Mouse (Mus musculus) frontal cortex, adult 2 months (tissue): ENCODE data around the gene Ppp1r14b. TPM values are rescaled to one million over a fixed set of nuclear protein-coding genes. Genes with fewer than 3 reads are reported as not detected.

Experiments
- DNase-seq, 2 experiments: peaks; one replicate each; pipeline ENCODE4 v3.0.0; 2022; ENCODE audit warnings: low spot score in 1 of 2; ENCODE audit errors: extremely low spot score in 1 of 2
- polyA plus RNA-seq: library from polyadenylated mRNA; depleted of rRNA; stranded (reverse); fragments of >200 nt; gene quantifications from 2 replicates; pipeline ENCODE4 v1.2.3, GENCODE M21; 2012

Gene Ppp1r14b
- polyA plus RNA-seq, 1 experiment, result 59.8 TPM

DNA sequence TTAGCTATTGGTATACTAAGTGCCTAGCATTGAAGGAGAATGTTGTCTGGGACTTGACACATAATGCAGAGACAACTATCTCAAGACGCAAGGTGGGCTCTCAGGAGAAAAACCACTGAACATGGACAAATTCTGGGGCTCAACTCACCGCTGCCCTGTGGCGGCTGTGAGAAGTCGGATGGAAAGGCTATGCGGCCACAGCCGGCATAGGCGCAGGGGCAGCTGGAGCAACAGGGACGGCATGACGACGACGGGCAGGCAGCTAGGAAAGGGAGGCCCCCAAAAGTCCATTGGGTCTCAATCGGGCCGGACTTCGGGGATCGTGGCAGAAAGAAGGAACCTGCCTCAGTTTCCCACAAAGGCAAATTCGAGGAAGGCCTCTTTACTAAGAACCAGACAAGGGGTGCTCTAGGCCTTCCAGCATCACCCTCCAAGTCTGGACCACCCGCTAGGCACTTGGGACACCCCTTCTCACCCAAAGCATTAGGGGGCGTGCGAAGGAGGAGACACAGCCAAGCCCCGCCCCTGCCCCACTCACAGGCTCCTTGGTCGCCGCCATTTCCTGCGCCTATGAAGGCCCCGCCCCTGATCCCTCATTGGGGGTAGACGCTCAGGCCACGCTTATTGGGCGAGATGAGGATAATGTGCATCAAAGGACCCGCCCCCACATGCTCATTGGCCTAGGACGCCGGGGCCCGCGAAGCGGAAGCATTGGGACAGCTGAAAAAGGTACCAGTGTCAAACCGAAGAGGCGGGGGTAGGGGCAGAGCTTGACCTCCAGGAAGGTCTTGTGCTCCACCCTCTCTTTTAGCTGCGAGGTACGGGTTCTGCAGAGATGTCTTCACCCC, 17.5 kb downstream of the Ppp1r14b start, which contains the start of gene Dnajc4:
TSS of gene Dnajc4 (minus strand) at position 562 of the 848 bp plus-strand sequence.
- DNase-seq, result peak; percentile 95 to 96

DNA sequence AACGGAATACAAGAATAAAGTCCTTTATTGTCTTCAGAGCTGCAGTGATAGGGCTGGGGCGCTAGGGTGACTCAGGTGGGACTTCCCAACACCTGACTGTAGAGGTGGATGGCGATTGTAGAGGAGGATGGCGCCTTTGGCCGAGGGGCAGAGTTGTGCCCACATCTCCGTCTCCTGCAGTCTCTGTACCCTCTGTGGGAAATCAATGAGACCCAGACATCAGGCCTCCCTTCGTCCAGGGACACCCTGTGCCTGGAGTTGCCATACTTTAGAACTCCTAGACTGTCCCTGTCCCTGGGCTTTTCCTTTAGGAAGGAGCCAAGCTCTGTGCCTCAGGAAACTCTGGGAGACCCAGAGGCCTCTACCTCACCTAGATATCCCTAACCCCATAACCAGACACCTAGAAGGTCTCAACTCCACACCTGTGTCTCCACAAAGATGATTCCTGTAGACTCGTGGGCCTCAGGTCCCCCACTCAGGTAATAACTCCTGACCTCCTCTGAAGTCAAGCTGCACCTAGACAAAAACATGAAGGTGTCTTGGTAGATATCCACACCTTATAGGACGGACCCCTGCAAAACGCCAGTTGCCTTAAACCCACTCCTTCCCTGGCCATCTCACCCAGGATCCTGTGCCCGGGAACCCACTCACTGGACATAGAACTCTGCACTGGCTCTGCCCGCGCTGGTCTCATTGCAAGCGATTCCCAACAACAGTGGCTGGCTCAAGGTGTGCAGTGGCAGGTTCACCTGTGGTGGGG, 18.4 kb downstream of the Ppp1r14b start:
- no peak for DNase-seq

DNA sequence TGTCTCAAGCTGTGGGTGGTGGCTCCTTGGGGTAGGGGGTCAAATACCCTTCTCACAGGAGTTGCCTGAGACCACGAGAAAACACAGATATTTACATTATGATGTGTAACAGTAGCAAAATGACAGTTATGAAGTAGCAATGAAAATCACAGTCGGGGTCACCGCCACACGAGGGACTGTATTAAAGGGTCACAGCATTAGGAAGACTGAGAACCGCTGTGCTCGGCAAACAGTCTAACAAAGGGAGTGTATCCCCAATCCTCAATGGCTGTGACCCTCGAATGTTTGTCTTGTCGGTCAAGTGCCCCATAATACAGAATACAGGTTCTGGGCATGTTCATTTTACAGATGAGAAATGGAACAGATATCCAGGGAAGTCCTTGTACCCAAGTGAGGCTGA, 19.2 kb downstream of the Ppp1r14b start:
- DNase-seq, result no peak

DNA sequence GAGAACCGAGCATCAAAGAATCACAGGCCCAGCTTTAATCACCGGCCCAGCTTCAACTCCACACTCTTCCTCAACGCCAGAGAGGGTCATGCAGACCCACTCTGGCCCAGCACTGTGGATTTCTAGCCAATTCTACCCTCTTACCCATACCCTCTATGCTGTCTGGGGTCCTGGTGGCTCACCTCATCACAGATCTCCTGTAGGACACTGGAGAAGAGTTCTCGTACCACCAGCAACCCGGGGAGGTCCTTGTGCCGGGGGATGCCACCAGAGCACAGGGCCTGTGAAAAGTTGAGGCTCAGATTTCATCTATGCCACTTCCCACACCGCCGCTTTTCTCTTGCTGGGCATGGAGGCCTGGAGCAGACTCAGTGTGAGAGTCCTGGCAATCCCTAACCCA, 19.7 kb downstream of the Ppp1r14b start:
- DNase-seq, result no peak

DNA sequence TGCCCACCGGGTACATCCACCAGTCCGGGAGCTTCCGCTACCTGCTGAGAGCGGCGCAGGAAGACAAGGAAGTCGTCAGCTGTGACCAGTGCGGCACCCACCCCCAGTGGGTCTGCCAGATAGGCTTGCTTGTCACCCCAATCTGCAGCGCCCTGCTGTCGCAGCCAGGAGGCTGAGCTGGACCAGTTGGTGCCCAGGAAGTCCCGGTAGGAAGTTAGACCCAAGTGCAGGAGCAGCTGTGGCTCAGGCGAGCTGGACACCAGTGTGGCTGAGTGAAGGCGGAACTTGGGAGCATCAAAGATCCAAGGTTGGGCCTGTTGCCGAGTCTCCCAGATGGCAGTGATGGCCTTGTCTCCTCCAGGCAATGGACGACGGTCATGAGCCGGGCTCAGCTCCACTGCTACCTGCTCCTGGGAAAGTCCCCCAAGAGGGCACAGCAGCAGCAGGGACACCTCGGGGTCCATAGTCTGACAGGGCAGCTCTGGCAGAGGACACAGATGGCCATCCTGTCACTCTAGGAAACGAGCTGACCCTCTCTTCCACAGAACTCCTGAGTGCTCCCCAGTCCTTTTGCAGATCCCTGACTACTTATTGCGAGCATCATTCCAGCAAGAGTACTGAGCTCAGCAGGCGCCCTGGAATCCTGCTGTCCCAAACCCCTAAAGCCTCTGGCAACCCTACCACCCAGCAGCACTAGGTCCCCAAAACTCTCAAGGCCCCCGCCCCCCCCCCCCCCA, 20.7 kb downstream of the Ppp1r14b start:
- DNase-seq, result no peak

DNA sequence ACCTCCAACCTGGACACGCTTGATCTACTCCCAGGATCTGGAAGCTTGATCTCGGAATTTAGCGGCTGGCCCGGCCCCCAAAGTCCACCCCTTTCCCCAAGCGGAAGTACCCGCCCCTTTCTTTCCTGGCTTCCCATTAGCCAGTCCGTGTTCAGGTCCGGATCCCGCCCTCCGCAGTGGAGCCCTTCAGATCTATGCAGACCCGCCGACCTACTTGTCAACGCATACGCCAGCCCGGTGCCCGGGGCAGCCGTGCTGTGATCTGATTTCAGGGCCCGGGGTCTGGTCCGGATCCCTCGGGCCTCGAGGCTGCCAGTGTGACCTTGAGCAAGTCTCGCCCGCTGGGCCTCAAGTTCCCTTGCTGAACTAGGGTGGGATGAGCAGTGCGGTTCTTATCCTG, 21.2 kb downstream of the Ppp1r14b start, which contains the start of the genes Nudt22 and Trpt1:
TSS of gene Nudt22 (minus strand) at position 112 of the 400 bp plus-strand sequence.
TSS of gene Trpt1 (plus strand) at position 126 of the 400 bp plus-strand sequence.
- DNase-seq, result peak; percentile 71 to 88

DNA sequence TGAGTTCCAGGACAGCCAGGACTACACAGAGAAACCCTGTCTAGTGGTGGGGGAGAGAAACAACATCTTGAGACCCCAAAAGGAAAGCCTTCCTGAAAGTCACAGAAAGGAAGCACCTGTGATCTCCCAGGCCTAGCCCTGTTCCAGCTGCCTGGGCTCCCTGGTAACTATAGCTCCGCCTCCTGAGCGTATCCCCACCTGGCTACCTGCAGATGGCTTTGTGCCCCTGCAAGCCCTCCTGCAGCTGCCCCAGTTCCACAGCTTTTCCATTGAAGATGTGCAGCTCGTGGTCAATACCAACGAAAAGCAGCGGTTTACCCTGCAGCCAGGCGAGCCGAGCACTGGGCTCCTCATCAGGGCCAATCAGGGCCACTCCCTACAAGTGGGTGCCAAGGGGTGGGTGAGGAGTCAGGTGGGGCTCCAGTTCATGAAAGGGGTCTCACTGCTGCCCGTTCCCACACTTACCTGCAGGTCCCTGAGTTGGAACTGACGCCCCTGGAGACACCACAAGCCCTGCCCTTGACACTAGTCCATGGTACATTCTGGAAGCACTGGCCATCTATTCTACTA, 23.0 kb downstream of the Ppp1r14b start:
- no peak for DNase-seq

DNA sequence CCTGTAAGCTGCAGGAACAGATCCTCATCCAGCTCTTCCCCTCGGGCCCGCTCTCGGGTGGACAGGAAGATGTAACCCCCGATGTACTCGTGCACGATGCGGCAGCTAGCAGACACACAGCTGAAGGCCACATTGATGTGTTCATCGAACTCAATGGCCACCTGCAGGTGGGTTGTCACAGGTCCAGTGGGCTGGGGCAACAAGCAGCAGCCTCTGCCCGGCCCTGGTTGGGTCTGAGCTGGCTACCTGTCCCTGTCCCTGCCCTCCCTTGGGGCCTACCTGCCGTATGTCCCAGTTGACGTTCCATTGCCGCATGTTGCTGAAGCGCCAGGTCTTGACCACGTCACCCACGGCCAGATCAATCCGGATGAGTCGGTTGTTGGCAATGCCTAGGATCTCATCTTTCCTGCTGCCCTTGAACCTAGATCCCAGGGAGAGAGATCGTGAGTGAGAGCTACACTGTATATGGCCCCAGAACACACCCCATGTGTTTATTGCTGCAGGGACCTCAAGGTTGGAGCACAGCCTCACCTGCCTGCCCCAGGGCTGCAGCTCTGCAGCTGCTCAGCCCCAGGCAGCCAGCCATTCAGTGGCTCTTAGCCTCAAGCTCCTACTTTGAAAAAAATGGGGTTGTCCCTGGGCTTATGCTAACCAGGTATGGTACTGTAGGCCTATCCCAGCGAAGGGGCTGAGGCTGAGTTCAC, 24.7 kb downstream of the Ppp1r14b start:
- DNase-seq, result no peak

DNA sequence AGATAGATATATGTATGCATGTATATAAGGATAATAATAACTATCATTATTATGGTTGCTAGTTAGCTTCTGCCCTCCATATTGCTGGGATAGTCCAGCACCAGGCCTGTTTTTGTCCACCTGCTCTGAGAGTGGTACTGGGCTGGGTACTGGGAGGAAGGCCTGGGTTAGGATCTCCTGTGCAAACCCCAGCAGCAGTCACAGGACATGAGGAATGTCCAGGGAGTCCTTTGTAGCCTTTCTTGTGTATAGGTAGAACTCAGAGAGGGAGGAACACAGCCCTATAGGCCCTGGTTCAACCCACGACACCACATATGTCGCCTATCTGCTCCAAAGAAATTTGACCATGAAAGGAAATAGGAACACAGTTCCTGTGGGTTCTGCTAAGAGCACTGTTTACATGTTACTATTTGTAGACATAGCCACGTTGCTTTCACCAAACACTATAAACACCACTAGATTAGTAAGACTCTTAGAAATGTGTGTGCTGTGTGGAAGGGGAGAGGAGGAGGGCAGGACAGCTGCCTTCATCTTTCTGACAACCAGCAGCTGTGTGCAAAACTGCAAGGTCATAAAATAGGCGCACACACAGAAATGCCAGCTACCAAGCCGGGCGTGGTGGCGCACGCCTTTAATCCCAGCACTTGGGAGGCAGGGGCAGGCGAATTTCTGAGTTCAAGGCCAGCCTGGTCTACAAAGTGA, 32.3 kb downstream of the Ppp1r14b start:
- no peak for DNase-seq

DNA sequence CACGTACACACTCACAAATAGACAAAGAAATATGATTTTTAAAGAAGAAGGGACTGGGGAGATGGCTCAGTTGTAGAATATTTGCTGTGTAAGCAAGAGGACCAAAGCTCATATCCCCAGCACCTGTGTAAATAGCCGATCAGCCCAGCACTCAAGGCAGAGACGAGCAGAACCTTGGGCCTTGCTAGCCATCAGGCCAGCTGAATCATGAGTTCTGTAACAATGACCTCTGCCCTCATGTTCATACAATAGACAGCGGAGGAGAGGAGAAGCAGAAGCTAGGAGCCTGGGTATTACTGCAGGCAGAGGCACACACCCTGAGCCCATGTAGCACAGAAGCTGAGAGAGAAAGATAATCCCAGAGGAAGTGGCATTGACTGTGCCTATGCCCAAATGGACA, 37.7 kb downstream of the Ppp1r14b start:
- no peak for DNase-seq

DNA sequence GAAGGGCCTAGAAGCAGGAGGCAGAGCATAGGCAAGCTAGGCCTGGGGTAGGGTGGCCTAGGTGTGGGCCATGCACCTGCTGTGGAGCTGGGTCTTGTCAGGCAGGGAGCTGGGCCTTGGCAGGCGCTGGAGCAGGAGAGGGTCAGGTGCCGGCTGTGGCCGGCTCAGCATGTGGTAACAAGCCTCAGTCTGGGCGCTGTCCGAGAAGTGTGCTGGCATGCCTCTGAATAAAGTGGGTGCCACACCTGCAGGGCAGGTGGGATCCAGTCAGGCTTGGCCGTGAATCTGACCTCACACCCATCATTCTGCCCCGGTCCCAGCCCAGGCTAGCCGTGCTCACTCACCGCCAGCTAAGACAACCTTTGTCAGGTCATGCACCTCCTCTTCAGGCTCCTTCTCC, 39.2 kb downstream of the Ppp1r14b start:
- no peak for DNase-seq

DNA sequence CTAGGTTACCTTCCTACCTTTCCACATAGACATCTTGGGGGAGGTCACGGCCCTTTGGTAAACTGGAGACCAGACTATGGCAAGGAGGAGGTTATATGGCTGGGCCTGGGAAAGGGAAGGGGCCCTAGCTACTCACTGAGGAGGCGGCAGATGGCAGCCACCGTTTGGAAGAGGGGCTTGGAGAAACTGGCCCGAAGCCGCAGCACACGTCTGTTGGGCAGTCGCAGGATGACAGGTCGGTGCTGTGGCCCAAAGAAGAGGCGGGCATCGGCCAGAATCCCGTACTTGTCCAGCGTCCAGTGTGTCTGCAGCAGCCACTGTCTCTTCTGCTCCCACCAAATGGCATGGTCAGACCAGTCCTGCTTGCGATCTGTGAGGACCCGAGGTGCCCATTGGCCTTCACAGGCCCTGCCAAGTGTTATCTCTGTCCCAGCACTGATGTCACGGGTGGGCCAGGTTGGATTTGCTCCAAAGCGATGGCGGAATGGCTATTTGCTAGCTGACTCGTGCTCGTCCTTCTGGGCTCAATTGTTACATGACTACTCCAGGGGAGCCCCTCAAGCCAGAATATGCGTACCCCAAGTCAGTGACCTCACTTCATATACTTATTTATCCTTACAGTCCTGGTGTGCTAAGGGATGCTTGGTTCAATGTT, 39.8 kb downstream of the Ppp1r14b start:
- no peak for DNase-seq

DNA sequence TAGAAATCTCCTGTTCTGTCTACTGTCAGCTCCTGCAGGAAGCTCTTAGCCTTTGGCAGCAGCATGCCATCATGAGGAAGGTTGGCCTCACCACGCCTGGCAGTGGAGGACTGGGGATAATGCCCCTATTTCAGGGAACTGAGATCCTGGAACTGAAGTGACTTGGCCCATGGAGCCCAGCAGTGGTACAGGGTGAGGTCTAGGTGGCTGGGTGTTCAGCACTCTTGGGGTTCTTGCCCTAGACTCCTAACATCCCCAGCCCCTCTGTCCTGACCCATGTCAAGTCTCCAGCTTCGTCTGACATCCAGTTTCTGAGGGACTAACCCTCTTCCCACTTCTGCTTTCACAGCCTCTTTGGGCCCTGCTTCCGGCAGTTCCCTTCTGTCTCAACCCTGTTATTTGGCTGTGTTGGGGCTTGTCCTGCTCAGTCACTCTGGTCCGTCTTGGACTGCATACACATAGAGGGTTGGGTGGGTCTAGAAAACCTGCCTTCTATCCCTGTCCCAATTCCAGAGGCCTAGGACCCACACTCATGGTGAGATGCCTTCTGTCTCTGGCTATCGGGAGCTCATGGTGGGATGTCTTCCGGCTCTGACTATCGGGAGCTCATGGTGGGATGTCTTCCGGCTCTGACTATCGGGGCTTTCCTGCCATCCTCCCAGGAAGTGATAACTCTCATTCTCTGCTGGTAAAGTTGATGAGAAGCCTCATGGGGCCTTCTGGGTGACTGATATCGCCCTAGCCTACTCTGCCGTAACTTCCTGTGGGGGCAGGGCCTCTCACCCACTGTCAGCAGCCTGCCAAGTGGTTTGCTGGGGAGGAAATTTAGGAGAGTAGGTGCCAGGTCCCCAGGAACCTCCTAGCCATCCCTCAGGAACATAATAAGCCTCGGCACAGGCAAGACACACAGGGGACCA, 43.0 kb downstream of the Ppp1r14b start:
- no peak for DNase-seq

DNA sequence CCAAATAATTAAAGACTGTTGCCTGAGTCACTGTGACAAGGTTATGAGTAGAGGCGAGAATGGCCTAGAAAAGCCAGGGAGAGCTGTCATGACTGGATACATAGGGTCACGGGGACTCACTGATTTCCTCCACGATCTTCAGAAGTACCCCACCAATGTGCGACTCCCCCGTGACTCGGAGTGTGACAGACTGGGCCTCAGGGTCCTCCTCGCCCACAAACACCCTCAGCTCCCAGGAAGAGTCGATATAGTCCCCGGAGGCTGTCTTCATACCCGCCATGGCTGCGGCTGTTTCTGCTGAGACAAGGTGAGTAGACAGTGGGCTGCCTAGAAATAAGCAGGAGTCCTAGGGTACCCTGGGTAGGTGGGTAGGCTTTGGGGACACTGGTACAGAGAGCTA, 43.8 kb downstream of the Ppp1r14b start:
- DNase-seq, result no peak

DNA sequence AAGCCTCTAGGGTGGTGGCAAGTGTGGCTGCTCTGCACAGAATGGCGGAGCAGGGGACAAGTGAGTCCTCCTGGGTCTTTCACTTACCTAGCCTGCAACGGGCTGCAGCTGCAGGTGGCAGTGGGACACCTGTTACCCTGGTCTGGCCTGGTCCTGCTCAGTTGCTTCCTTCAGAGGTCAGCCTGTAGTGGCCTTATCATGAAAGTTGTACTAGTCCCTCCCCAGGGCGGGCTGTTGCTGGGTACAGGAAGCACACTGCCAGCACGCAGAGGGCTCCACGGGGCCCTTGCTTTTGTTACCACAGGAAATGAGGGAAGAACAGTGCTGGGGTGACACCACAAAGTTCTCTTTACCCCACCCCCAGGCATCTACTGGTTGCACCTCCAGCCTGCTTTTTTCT, 44.4 kb downstream of the Ppp1r14b start, which contains the start of gene Fermt3:
TSS of gene Fermt3 (minus strand) at position 279 of the 400 bp plus-strand sequence.
- DNase-seq, result no peak

DNA sequence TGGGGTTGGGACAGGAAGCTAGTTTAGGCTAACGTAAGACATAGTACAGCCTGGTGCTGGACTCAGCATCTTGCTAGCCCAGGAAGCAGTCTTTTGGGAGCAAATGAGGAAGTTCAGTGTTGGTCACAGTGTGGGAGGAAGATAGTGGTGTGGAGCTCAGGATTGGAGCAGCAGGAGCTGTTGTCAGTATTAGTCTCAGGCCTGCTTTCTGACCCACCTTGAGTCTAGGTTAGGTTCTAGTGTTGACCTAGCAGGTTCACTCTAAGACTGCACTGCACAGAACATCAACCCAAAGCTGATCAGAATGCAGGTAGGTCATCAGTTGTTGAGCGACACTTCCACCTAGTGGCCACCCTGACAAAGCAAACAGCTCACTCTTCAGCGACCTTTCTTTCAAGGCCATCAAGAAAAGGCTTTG, 45.5 kb downstream of the Ppp1r14b start:
- DNase-seq, result peak in 1 of 2 experiments; percentile 46
